Mouse (Mus musculus) G1E (cell line): Measurements from ENCODE around the gene Als2cr12.

Experiments used
- GATA1 ChIP-seq: IDR thresholded peaks from 2 replicates; pipeline ENCODE4 v1.6.1; 2012; ENCODE audit warnings: borderline replicate concordance, low read length, inconsistent platforms, mixed read lengths
- POLR2AphosphoS5 ChIP-seq: IDR thresholded peaks from 2 replicates; pipeline ENCODE4 v1.6.1; 2012; ENCODE audit warnings: low read depth, low read length, inconsistent platforms; ENCODE audit not compliant: insufficient replicate concordance

- no peak for TF ChIP-seq GATA1
- TF ChIP-seq POLR2AphosphoS5: no peak
Observed at GRCm38 (mm10) chr1:58677575-58677974, 18.2 kb downstream of the Als2cr12 start.
